Mouse (Mus musculus): ENCODE results near the gene Sephs1.
"Not testable (repeated sequence)": the region's sequence is repeated elsewhere in the genome, so short reads cannot be mapped to it uniquely, and the experiment has no call there.

Sephs1 gene

DNA sequence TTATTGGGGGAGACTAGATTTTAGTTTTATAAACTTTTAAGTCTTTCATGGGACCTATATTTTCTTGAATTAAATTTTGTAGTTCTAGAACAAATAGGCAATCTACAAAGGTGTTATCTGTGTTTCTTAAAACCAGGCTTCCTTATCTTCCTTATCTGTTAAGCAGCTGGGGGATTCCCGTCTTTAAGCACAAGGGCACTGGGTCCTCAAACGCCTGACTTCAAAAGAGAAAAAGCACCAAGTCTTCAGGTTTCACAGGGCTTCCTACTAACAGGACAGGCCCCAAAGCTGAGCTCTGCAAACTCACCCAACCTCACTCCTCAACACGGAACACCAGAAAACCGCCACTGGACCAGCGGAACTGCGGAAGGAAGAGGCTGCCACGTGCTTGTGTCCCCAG is 26.6 kb downstream of the Sephs1 start:
- peak; percentile 47 for DNase-seq (ENCODE audit: low read depth, low spot score)

DNA sequence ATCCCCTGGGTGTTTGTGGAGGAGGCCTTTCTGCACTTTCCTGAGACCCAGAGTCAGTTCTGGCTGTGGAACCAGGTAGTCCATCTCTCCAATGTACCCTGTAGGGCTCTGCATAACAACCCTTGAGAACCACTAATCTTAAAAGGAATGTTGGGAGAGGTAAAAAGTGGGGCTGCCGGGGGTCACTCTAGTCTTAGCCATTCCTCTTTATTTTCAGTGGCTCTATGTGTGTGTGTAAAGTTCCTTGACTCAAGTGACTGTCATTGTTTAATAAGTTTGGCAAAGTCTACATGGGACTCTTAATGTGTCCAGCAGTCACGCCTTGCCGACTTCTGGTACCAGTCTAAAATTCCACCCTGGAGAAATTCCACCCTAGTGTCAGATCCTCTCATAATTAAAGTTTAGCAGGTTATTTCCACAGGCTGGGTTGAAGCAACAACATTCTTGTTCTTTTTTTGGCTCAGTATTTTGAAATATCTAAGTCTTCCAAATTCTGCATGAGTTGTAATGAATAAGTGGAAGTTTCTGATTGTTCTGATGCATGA is 27.5 kb downstream of the Sephs1 start:
- no peak for DNase-seq (ENCODE audit: low read depth, low spot score)

DNA sequence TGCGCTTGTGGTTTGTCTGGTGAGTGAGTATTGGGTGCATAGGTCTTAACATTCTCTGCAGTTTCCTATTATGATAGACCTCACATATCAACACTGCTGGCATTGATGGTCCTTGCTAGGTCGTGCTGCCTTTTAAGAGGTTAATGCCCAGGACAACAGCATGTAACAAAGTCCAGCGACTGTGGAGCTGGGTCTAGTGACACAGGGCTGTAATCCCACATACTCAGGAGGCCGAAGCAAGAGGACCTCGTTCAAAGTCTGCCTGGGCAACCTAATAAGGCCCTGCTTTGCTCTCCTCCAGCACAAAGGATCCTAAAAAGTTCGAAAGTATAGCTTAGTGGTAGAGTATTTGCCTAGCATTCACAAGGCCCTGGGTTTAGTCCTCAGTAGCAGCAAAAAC is 28.5 kb downstream of the Sephs1 start:
- no peak for DNase-seq (ENCODE audit: low read depth, low spot score)

DNA sequence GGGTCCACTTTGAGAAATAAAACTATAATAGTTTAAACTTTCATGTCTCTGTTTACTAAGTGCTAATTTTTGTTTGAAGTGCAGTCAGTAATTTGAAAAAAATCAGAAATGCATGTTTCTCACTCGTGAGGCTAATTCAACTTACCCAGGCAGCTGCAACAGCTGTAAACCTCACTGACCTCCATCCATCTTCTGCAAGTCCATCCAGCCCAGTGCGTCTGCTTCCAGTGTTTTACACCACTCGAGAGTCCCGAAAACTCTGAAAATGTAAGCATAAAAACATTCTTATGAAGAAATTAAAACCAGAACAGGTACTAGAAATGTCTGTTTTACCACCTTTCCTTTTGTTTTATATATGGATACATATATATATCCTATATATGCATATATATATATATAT is 29.2 kb downstream of the Sephs1 start:
- no peak for DNase-seq (ENCODE audit: low read depth, low spot score)

DNA sequence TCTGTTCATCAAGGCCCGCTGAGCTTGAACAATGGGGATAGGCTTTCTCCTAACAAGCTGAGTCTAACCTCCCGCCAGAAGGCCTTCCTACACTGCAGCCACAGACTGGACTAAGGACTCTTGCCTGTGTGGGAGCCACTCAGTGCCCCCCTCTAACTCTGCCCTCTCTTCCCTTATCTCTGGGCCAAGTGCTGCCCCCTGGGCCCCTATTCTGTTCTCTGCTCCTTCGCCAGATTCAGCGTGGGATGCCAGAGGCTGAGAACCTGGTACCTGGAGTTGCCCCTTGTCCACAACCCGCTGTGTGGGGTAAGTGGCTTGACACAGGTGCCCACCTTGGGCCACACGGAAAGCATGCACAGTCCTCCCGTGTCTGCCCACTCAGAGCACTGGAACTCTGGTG is 32.6 kb downstream of the Sephs1 start:
- DNase-seq (ENCODE audit: low read depth, low spot score): no peak

DNA sequence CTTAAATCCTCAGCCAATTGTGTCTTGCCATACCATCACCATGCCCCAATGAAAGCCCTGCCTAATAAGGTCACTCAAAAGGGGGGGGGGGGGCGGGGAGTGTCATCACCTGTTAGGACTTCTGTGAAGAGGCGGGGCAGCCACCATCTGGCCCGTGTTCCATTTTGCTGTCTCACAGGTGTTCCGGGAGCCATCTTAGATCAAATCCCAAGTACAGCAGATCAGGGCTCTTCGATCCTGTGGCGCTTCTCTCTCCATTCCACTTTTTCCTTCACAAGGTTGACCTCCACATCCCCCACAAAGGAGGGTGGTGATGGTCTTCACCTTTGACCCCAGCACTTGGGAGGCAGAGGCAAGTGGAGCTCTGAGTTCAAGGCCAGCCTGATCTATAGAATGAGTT is 34.7 kb downstream of the Sephs1 start:
- no peak for DNase-seq (ENCODE audit: low read depth, low spot score)

DNA sequence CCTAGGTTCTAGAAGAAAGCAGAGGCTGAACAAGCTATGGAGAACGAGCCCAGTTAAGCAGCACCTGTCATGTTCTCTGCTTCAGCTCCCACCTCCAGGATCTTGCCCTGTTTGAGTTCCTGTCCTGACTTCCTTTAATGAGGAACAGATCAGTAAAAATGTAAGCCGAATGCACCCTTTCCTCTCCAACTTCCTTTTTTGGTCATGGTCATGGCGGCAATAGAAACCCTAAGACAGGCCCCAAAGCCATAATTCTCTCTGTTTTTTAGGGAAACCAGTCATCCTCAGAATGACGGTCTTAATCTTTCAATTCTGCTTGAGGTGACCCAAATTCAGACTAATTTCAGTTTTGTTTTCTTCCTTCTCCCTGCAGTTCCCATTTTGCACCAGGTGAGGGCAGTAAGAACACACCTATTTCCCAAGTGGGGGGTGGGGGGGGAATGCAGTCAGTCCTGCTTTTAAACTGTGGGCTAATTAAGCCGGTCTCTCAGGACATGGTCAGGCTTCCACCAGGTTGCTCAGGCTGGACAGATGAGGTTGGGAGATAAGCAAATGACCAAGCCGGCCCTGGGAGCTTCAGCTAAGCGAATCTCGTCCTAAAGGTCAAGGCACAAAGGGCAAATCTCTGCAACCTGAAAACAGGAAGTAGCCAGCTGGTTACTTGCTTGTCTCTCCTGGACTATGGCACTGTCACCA is 36.1 kb downstream of the Sephs1 start:
- DNase-seq (ENCODE audit: low read depth, low spot score): peak; percentile 85

DNA sequence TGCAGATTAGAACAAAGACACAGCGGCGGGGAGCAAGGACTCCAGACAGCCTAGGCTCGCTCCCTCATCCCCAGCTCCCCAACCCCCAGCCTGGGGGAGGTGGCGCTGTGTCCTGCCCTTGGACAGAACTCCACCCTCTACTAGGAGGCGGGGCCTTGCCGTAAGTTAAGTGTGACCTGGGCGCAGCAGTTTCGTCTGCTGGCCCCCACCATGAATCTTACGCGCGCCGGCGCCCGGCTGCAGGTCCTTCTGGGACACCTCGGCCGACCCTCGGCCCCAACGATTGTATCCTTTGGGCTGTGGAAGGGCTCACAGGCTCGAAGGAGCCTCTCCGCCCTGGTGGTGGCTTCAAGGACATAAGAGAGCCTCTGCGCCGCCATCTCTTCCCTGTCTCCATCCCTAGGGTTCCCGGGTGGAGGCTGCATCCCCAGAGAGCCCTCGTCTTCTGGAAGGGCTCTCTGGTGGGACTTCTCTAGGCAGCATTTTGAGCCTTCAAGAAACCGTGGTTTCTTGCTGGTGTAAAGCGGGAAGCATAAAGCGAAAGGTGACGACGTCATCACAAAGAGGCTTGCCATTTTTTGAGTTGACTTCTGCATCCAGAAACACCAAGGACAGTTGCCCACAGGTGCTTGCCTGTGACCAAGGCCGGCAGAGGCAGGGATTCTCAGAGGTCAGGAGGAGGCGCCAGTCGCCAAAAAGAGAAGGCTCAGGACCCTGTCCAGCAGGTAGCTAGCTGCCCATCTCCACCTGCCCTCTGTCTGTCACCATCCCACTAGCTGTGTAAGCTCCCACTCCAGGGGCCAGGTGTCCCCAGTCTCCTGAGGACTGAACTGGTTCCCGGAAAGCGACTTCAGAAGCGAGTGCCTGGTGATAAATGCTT is 37.7 kb downstream of the Sephs1 start, which contains the start of gene Phyh:
TSS of gene Phyh (plus strand) at position 160 of the 880 bp plus-strand sequence.
- peak; percentile 87 for DNase-seq (ENCODE audit: low read depth, low spot score)

DNA sequence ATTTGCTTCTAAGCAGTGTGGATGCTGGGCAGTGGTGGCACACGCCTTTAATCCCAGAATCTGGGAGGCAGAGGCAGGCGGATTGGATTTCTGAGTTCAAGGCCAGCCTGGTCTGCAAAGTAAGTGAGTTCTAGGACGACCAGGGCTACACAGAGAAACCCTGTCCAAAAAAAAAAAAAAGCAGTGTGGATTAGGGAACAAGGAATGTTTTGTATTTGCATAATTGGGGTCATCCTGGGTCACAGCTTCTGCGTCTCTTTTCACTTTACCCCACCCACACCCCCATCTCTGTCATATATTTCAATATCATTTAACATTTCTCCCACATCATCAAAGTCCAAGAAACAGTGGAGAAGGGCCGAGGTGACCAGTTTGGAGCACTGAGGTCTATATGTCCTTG is 39.7 kb downstream of the Sephs1 start:
- no peak for DNase-seq (ENCODE audit: low read depth, low spot score)

DNA sequence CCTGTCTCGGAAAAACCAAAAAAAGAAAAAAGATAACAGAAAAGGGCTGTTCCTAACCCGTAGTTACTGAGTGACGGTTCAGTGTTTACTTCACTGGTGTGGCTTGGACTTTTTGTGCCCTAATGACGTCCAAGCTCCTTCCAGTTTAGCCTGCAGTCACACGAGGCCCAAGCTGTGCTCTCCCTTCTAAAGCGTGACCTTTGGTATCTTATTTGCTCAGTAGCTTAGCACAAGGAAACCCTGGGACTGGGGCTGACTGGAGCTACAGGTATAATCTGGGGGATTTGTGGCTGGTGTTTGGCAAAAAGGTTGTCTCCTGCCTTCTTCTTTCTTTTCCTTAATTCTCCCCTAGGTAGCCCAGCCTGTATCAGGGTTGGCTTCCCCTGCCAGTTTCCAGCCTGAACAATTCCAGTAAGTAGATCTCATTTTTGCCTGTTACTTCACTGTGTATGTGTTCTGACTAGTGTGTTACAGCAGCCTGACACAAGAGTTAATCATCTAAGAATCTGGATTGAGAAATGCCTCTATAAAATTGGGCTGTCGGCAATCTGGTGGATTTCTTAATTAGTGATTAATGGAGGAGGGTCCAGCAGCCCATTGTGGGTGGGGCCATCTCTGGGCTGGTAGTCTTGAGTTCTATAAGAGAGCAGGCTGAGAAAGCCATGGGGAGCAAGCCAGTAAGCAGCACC is 41.3 kb downstream of the Sephs1 start:
- DNase-seq (ENCODE audit: low read depth, low spot score): no peak

DNA sequence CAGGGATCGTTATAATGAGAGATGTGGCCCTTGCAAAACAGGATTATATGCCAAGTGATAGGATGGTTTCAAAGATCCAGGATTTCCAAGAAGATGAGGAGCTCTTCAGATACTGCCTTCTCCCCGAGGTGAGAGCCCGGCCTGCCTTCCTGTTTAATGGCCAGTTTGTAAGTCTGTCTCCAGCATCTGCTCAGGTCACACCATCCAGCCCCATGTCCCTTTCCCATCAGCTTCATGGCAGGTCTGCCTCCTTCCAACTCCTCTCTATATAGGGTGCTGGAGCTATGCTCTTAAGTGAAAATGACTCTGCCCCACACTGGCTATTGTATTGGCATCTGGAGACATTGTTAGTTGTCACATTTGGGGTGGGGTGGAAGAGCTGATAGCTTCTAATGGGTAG is 46.0 kb downstream of the Sephs1 start:
- no peak for DNase-seq (ENCODE audit: low read depth, low spot score)

DNA sequence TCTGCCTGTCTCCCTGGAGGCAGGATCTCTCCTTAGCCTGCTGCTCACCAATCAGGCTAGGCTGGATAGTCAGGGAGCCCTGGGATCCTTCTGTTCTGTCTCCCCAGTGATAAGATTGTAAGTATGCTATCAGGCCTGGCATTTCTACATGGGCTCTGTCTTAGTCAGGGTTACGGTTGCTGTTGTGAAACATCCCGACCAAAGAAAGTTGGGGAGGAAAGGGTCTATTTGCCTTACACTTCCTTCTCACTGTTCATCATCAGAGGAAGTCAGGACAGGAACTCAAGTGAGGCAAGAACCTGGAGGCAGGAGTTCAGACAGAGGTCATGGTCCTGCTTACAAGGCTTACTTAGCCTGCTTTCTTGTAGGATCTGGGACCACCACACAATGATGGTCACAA is 47.9 kb downstream of the Sephs1 start:
- no peak for DNase-seq (ENCODE audit: low read depth, low spot score)

DNA sequence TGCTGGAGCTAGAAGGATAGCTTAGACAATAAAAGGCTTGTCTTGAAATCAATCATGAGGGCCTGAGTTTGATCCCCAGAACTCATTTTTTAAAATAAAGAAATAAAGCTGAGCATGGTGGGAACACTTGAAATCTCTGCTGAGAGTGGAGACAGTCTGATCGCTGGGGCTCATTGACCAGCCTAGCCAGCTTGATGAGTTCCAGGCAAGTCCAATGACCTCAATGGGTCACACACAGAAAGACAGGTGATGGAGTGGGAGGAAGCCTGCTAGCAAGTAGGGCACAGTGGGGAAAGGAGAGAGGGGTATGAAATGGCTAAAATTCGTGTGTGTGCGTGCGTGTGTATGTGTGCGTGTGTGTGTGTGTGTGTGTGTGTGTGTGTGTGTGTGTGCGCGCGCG is 53.2 kb downstream of the Sephs1 start:
- DNase-seq (ENCODE audit: low read depth, low spot score): no peak

DNA sequence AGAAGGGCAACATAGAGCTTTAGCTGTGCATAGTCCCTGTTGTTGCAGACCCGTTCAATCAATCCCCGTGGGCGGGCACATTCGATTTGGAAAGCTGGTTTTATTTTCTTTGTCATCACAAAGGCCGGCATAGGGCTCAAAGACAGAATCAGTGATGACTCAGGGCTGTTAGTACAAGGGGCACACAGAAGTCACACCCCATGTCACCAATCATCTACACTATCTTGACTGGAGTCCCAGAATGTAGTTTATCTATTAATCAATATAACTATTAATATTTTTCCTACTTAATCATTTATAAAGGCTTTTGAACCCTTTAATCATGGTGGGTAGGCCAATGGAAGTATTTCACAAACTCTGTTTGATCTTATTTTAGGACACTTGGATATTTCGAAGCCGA is 56.6 kb downstream of the Sephs1 start:
- no peak for DNase-seq (ENCODE audit: low read depth, low spot score)

DNA sequence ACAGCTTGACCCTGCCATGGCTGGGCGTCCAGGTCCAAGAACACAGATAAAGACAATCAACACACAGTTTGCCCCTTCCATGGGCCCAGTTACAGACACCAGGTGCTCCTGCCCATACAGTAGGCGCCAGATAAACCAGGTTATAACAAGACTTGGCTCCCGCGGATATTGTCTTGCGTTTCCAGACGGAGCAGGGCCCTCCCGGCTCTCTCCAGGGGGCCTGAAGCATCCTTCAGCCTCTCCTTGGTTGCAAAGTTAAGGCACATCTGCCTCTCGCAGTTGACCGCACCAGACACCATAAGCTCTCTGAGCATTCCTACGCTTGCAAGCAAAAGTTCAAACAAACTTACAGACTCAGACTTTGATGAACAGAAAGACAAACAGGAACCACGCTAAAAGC is 59.5 kb downstream of the Sephs1 start:
- DNase-seq (ENCODE audit: low read depth, low spot score): no peak

DNA sequence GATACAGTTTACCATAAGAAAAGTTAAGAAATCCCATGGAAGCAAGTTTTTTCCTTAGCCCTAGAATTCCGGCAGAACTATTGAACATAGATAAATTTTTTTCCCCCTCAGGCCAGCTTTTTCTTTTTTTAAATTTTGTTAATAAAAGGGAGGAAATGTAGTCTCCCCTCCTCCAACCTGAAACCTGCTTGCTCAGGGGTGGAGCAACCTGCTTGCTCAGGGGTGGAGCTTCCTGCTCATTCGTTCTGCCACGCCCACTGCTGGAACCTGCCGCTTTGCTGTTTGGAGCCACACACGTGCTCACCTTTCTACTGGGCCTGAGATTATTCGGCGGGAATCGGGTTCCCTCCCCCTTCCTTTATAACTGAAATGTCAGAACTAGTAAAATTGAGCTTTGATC is 68.3 kb downstream of the Sephs1 start:
- not testable (repeated sequence) for DNase-seq (ENCODE audit: low read depth, low spot score)

DNA sequence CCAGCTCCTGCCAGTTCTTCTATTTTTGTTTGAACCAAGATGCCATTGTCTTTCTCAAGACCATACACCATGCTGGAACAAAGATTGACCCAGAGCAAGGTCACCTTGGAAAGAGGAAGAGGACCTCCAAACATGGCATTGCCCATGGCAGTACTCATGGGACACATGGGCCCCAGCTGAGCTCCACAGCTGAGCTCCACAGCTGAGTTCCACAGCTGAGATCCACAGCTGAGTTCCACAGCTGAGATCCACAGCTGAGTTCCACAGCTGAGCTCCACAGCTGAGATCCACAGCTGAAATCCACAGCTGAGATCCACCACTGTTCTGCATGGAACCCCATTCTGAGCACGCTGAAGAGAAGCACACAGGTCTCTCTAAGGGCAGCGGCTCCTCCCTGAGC is 69.6 kb downstream of the Sephs1 start:
- DNase-seq (ENCODE audit: low read depth, low spot score): no peak

DNA sequence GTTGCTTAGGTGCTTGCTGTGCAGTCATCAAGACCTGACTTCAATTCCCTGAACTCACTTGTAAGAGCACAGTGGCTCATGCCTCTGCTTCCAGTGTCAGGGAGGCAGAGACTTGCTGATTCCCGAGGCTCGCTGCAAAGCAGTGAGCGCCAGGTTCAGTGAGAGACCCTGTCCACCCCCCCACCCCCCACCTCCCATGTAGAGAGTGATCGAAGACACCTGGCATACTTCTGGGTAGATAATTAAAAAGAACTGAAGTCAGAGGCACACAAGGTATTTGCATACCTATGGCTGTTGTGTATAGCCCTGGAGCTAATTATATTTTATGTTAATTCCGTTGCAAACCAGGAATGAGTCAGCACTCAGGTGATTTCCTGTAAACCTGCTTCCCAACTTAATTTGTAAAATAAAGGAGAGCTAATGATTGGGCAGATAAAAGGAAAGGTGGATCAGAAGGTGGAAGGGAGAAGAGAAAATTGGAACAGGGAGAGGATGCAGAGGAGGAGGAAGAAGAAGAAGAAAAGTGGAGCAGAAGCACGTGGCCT is 72.9 kb downstream of the Sephs1 start:
- no peak for DNase-seq (ENCODE audit: low read depth, low spot score)

DNA sequence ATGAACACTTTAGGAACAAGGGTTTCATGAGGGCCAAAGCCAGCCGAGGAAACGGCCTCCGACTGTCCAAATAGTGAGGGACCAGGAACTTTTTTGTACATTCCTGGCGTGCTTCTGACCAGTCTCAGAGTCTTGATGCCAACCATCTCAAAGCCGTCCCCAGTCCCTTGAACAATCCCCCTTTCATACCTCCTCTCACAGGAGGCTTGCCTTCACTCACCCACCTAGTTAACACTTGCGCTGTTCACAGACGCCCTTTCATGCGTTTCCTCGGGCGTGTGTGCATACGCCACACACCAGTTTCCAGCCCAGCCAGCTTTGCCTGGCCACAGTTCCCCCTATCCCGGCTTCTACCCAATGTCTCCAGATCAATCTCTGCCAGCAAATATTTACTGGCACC is 76.7 kb downstream of the Sephs1 start:
- no peak for DNase-seq (ENCODE audit: low read depth, low spot score)

Measured in CD4-positive helper T cell, adult 2 months (primary cell).